Mouse (Mus musculus) lung, postnatal 0 days (tissue): ENCODE data around the gene Zscan20.

Source experiments
- CTCF ChIP-seq: IDR thresholded peaks from 2 replicates; pipeline ENCODE4 v1.5.1; 2016; ENCODE audit warnings: antibody characterized with exemption, mild to moderate bottlenecking
- EP300 ChIP-seq: IDR thresholded peaks from 2 replicates; pipeline ENCODE4 v1.6.1; 2016; ENCODE audit warnings: antibody characterized with exemption, mild to moderate bottlenecking, control low read depth

DNA sequence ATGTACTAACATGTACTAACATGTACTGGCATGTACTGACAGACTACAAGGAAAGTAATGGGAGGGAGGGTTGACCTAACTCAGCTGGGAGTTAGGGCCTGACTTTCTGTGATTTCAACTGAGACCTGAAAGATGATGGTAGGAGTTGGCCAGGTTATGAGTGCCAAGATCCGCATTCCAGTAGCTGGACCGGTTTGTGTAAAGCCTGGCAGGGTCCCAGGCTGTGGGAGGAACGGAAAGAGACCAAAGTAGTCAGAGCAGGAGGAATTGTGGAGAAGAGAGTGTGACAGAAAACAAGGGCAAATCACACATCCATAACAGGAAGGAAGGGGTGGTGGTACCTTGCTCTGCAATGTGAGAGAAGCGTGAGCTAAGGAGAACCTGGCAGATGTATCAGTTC lies 34.1 kb downstream of the Zscan20 start:
- TF ChIP-seq CTCF (no peak), EP300 (no peak)
